Mouse (Mus musculus) retina, postnatal 1 day (tissue): ENCODE measurements at regions not wholly inside any gene's neighbourhood (a gene's known extent, or its start where the extent isn't known, plus 50 kb on each side); places are given as distances from the start of the nearest gene placed in this dataset.

ENCODE experiments used
- DNase-seq: peaks from one replicate; pipeline ENCODE4 v3.0.0-alpha.2; 2012

GRCm38 (mm10) chr13:16762727-16763512 is 751.3 kb downstream of the Inhba start:
- peak; percentile 92 for DNase-seq

DNA sequence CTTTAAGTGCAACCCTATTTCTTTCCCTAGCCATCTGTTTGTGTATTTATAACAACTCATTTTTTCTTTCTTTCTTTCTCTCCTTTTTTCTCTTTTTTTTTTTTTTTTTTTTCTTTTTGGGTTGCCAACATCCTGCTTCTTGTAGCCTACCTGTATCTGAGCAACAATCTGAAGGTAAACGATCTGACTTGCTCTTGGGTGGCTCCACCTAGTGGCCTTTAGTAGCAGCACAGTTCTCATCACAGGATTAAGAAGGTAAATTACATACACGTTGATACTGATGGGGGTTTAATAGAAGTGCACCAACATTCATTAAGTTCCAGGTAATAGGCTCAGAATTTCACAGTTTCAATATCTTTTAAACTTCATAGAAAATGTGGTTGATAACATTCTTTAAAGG is 752.1 kb downstream of the Inhba start:
- peak; percentile 68 for DNase-seq

- no peak for DNase-seq
These were observed 757.8 kb downstream of the Inhba start for GRCm38 (mm10) chr13:16769409-16769808.

GRCm38 (mm10) chr13:16769848-16770422 is 758.3 kb downstream of the Inhba start:
- no peak for DNase-seq

DNA sequence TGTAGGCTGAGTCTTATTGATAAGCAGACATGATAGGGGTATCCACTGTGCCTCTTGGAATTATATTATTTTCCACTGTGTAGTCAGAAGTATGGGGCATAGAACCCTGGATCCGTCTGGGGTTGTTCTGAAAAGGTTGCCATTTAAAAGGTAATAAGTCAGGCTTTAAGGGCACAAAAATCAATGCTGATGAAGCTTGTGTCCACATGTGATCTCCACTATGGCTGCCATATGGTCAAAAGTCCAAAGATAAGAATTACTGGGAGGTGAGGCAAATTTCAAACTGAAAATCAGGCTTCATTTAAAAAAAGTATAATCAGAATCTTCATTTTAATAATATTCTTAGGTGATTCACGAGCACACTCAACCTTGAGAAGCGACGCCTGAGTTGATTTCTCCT is 760.2 kb downstream of the Inhba start:
- no peak for DNase-seq

DNA sequence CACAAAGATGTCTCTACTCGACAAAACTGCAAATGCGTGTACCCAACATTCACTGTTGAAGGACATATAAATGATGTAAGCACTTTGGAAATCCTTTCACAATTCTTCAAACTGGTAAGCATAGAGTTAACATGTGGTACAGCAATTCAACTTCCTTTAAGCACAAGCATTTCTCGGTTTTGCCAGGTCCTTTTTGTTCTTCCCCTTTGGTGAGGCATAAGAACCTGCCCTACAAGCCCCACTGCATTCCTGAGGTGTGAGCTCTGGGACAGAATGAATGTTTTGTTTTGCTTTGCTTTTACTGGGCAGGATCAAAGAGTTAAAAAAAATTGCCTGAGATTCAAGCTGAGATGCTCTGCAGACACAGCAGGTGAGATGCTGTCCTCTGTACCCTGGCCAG is 793.9 kb downstream of the Inhba start:
- DNase-seq = no peak
